Mouse (Mus musculus) testis, adult 2 months (tissue): ENCODE data around the gene Mon1a.

Experiments used
- CTCF ChIP-seq: fragments of 200-500 bp; IDR thresholded peaks from 2 replicates; pipeline ENCODE4 v1.5.1; 2012; ENCODE audit warnings: low read depth, mild to moderate bottlenecking, inconsistent platforms, low read length, moderate library complexity; ENCODE audit not compliant: control insufficient read depth, insufficient read depth, insufficient replicate concordance
- POLR2A ChIP-seq: fragments of 200-500 bp; IDR thresholded peaks from 2 replicates; pipeline ENCODE4 v1.6.1; 2012; ENCODE audit warnings: low read depth, mild to moderate bottlenecking, inconsistent platforms, low read length, moderate library complexity; ENCODE audit not compliant: control insufficient read depth

DNA sequence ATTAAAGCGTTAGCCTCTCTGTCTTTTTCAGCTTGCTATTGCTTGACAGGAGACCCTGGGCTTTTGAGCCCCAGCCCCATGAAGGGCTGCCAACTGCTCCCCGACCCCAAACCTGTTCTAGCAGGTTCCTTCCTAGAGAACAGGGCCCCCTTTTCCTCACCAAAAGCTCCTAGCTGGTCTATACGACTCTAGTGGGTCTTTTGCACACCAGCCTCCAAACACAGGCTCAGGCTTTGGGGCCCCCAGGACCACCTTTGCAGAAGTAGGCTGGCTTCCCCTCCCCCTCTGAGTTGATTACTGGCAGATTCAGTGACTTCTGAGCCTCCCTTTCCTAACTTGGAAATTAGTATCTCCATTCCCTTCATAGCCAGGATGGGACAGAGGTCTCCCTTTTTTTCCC lies 48.9 kb downstream of the Mon1a start:
- TF ChIP-seq POLR2A = no peak
- TF ChIP-seq CTCF = no peak
